In the genomic region with DNA sequence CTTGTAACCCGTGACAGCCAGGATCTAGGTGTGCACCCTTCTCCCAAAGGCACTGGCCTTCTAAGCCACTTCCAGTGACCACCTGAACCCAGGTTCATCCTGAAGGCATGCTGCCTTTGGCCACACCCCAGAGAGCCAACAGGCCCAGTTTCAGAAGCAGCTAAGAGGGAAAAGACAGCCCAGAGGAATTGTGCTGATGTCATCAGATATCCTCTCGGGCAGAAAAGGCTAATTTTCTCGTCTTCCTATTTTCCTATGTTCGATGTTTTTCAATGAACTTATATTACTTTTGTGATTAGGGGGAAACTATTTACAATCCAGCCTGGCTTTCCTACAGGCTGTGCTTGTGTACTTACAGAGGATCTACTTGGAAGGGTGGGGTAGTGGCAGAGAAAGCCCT, we compare ENCODE assay signal across 27 mouse cellular contexts. TPM values are rescaled to one million over a fixed set of nuclear protein-coding genes. Genes with fewer than 3 reads are reported as not detected.
DNase-seq lines count a peak whose midpoint lies in the region; ATAC-seq and TF ChIP-seq lines count a peak whose summit lies in the region.
"Had no signal": no experiment of that assay in that cellular context is flagged by ENCODE, and none has a peak within 500 bp of the region (broad histone marks: within the 10 kb centered on the region; RNA-seq: fewer than 3 reads in every experiment).

No protein-coding gene starts in this region.

- H3K36me3 ChIP-seq in CH12.LX (replicated peaks in 1 of 2; ENCODE audit: control insufficient read depth in 1 of 2, insufficient read depth in 1 of 2, low read length in 1 of 2) (no peaks in the 10 kb centered on the region), MEL (ENCODE audit: control insufficient read depth in 1 of 2, insufficient read depth in 2 of 2, low read length in 2 of 2) (peaks cover 0 to 3% of the 10 kb centered on the region in 2 experiments; a peak in 2 of 4 replicates)
- no peaks in the 10 kb centered on the region for H3K36me3 ChIP-seq in intestine, postnatal 0 days (ENCODE audit: control insufficient read depth, insufficient read depth)
- H3K36me3 ChIP-seq: embryonic facial prominence, embryonic 13.5 days; embryonic facial prominence, embryonic 15.5 days; forebrain, embryonic 10.5 days; forebrain, embryonic 12.5 days; G1E had no signal

- H3K27ac ChIP-seq in CH12.LX (ENCODE audit: insufficient read depth, low read depth) (no peak overlapping the region), MEL (ENCODE audit: control insufficient read depth, low read depth, low read length) (no peak overlapping the region)
- H3K27ac ChIP-seq in intestine, postnatal 0 days (ENCODE audit: low read depth, low read length) = no peak overlapping the region
- H3K27ac ChIP-seq: embryonic facial prominence, embryonic 13.5 days; embryonic facial prominence, embryonic 15.5 days; forebrain, embryonic 10.5 days; forebrain, embryonic 12.5 days had no signal

- TF ChIP-seq EP300 in CH12.LX (IDR thresholded peaks at IDR 0.05; ENCODE audit: low read length) (no peak), MEL (IDR thresholded peaks at IDR 0.05; ENCODE audit: low read depth in 1 of 2, low read length in 2 of 2) (no peak)

- H3K9ac ChIP-seq in CH12.LX (ENCODE audit: insufficient read depth, low read depth) = no peak overlapping the region
- H3K9ac ChIP-seq in MEL (ENCODE audit: control insufficient read depth, low read depth, low read length, poor library complexity, severe bottlenecking) = no peak overlapping the region
- H3K9ac ChIP-seq in intestine, postnatal 0 days (ENCODE audit: low read depth, low read length) = no peak overlapping the region
- H3K9ac ChIP-seq: embryonic facial prominence, embryonic 13.5 days; embryonic facial prominence, embryonic 15.5 days; forebrain, embryonic 12.5 days had no signal

- H3K9me3 ChIP-seq in CH12.LX (replicated peaks; ENCODE audit: low read length) (no peaks in the 10 kb centered on the region), MEL (replicated peaks; ENCODE audit: insufficient read depth, low read length) (no peaks in the 10 kb centered on the region)
- no peaks in the 10 kb centered on the region for H3K9me3 ChIP-seq in intestine, postnatal 0 days (ENCODE audit: control insufficient read depth)
- H3K9me3 ChIP-seq: embryonic facial prominence, embryonic 13.5 days; embryonic facial prominence, embryonic 15.5 days; forebrain, embryonic 10.5 days; forebrain, embryonic 12.5 days; G1E had no signal

- no peak for TF ChIP-seq POLR2A in CH12.LX (IDR thresholded peaks at IDR 0.05; ENCODE audit: low read depth, low read length)
- TF ChIP-seq POLR2A in MEL (IDR thresholded peaks at IDR 0.05; ENCODE audit: control insufficient read depth in 1 of 2, insufficient read depth in 1 of 2, low read depth in 1 of 2, low read length in 2 of 2, poor library complexity in 1 of 2) = no peak

- H3K4me2 ChIP-seq in CH12.LX (ENCODE audit: insufficient read depth, low read depth, poor library complexity, severe bottlenecking) = no peak overlapping the region
- no peak overlapping the region for H3K4me2 ChIP-seq in intestine, postnatal 0 days (replicated peaks; ENCODE audit: low read depth)
- H3K4me2 ChIP-seq: embryonic facial prominence, embryonic 13.5 days; embryonic facial prominence, embryonic 15.5 days; forebrain, embryonic 12.5 days had no signal

- WGBS in intestine, postnatal 0 days = 74% methylated on average over 4 of the region's 4 CpGs

- H3K4me1 ChIP-seq in CH12.LX (ENCODE audit: control insufficient read depth in 1 of 2, insufficient read depth in 2 of 2) (peaks cover 0 to 1% of the 10 kb centered on the region in 2 experiments; a peak in 1 of 4 replicates), MEL (ENCODE audit: control insufficient read depth in 1 of 2, insufficient read depth in 2 of 2, low read length in 2 of 2) (peaks cover 0 to 5% of the 10 kb centered on the region in 2 experiments; a peak in 1 of 4 replicates)
- no peaks in the 10 kb centered on the region for H3K4me1 ChIP-seq in intestine, postnatal 0 days (replicated peaks; ENCODE audit: control insufficient read depth, insufficient read depth, low read length)
- H3K4me1 ChIP-seq: embryonic facial prominence, embryonic 13.5 days; embryonic facial prominence, embryonic 15.5 days; forebrain, embryonic 10.5 days; forebrain, embryonic 12.5 days had no signal

- no peak for TF ChIP-seq RAD21 in CH12.LX (IDR thresholded peaks at IDR 0.05; ENCODE audit: low read depth, low read length)
- no peak for TF ChIP-seq RAD21 in MEL (IDR thresholded peaks at IDR 0.05; ENCODE audit: low read depth, low read length)

- dilution Hi-C loops in CH12.LX (cut with MboI; ENCODE audit: extremely low pct_ligation_motif_present, extremely low pct_unique_long_range_greater_than_20kb, low sequenced_read_pairs) = no loop called here

- no peak overlapping the region for H3K4me3 ChIP-seq in CH12.LX (replicated peaks in 1 of 3; ENCODE audit: low read depth in 2 of 3, low read length in 2 of 3, poor library complexity in 1 of 3)
- no peak overlapping the region for H3K4me3 ChIP-seq in MEL (ENCODE audit: control insufficient read depth in 1 of 2, insufficient read depth in 1 of 2, low read depth in 2 of 2, low read length in 2 of 2)
- H3K4me3 ChIP-seq in intestine, postnatal 0 days (ENCODE audit: low read depth, low read length) = no peak overlapping the region
- H3K4me3 ChIP-seq: embryonic facial prominence, embryonic 13.5 days; embryonic facial prominence, embryonic 15.5 days; erythroblast, embryonic 14.5 days; forebrain, embryonic 10.5 days; forebrain, embryonic 12.5 days had no signal

- in situ Hi-C loops in CH12.LX (cut with MboI; ENCODE audit: low pct_ligation_motif_present, low pct_unique_long_range_greater_than_20kb, low sequenced_read_pairs) = loop anchor here (10.0 to 25.0 kb wide), 3 partner anchors 46 to 653 kb away; no protein-coding TSS in a partner anchor

- H3K79me2 ChIP-seq in CH12.LX (replicated peaks; ENCODE audit: control insufficient read depth, extremely low read depth, insufficient read depth, poor library complexity, severe bottlenecking) (no peaks in the 10 kb centered on the region), MEL (ENCODE audit: control insufficient read depth, insufficient read depth, low read length, poor library complexity) (no peaks in the 10 kb centered on the region)

- TF ChIP-seq CTCF in CH12.LX (conservative IDR thresholded peaks at IDR 0.05 in 1 of 2, IDR thresholded peaks at IDR 0.05 in 1 of 2; ENCODE audit: low read depth in 2 of 2, low read length in 2 of 2) (no peak), MEL (IDR thresholded peaks at IDR 0.05 in 2 of 3, conservative IDR thresholded peaks at IDR 0.05 in 1 of 3; ENCODE audit: control insufficient read depth in 1 of 3, insufficient read depth in 1 of 3, low read depth in 2 of 3, low read length in 3 of 3, poor library complexity in 1 of 3, severe bottlenecking in 1 of 3) (no peak)
- TF ChIP-seq CTCF in intestine, postnatal 0 days (IDR thresholded peaks at IDR 0.05; ENCODE audit: low read depth) = no peak

- intact Hi-C loops in heart, postnatal 36 days (cut with DNase I) = no loop called here

- no peak for ATAC-seq in intestine, postnatal 0 days
- ATAC-seq: CD4-positive, CD25-positive, alpha-beta regulatory T cell, adult 4 months; forebrain, embryonic 14.5 days; forebrain, embryonic 16.5 days had no signal

- H3K27me3 ChIP-seq in CH12.LX (replicated peaks) (peaks cover 90% of the 10 kb centered on the region), MEL (ENCODE audit: control insufficient read depth in 1 of 2, insufficient read depth in 2 of 2, low read length in 2 of 2) (peaks cover 0 to 2% of the 10 kb centered on the region in 2 experiments; a peak in 3 of 4 replicates)
- no peaks in the 10 kb centered on the region for H3K27me3 ChIP-seq in intestine, postnatal 0 days (replicated peaks; ENCODE audit: control insufficient read depth, insufficient read depth, low read length)
- H3K27me3 ChIP-seq: embryonic facial prominence, embryonic 13.5 days; embryonic facial prominence, embryonic 15.5 days; forebrain, embryonic 12.5 days had no signal

- DNase-seq in heart, adult 11 months = peak; percentile 48
- DNase-seq in heart, postnatal 36 days = no peak
- DNase-seq in CH12.LX (ENCODE audit: extremely low read depth) (no peak), MEL (ENCODE audit: low read depth, low spot score) (no peak)
- DNase-seq: adrenal gland, adult 2 months; adrenal gland, postnatal 10 days; adrenal gland, postnatal 25 days; B cell, adult 2 months; cerebellum, adult 11 months; cerebellum, adult 18-20 months; cerebellum, adult 8-10 months; cerebellum, adult 9-11 months; cerebellum, postnatal 14 days; cerebellum, postnatal 36 days; embryo, embryonic 11 days had no signal

TF ChIP-seq in CH12.LX, 34 proteins besides CTCF, POLR2A, EP300 and RAD21:
- TF ChIP-seq ZC3H11A (IDR thresholded peaks at IDR 0.05; ENCODE audit: low read depth, low read length) = no peak
- TF ChIP-seq MAFK (IDR thresholded peaks at IDR 0.05; ENCODE audit: insufficient replicate concordance, low read length) = peak; percentile 54; the same call in 1 of the 2 replicates

TF ChIP-seq in MEL, 35 proteins besides CTCF, POLR2A, EP300 and RAD21:
- TF ChIP-seq TBP (IDR thresholded peaks at IDR 0.05; ENCODE audit: low read depth, low read length) (no peak), MAFK (IDR thresholded peaks at IDR 0.05; ENCODE audit: borderline replicate concordance, low read depth, low read length) (0 out of 2 replicates have a peak, but pooled peaks have one; percentile 32)

RNA-seq across cellular contexts. Expression of gene Oat, which starts 35.6 kb away (rescaled TPM):
- total RNA-seq in heart, postnatal 36 days (2021) = 100 to 1,000 TPM; 169 to 175 TPM
- total RNA-seq in CH12.LX (2012; rRNA removed) (104 and 114 TPM in 2 replicates), CH12.LX (2014; rRNA removed) (202 and 204 TPM in 2 replicates), MEL (2012; rRNA removed) (226 and 236 TPM in 2 replicates)
- polyA plus RNA-seq in CH12.LX (2012; ENCODE audit: insufficient read length, low read depth) (79.5 and 87.6 TPM in 2 replicates), MEL (2012; ENCODE audit: insufficient read depth in 1 of 2, insufficient read length in 2 of 2, low read depth in 1 of 2, low replicate concordance in 2 of 2, missing spikeins in 1 of 2) (100 to 1,000 TPM; 190 to 209 TPM)
- 1,789 and 2,051 TPM in 2 replicates for polyA plus RNA-seq in intestine, postnatal 0 days (2015; fragmentation: Nextera tagmentation; extraction: Ambion mirVana)

RNA-seq across cellular contexts. Expression of gene Nkx1-2, which starts 58.8 kb away (rescaled TPM):
- total RNA-seq in heart, postnatal 36 days (2021) = not detected
- total RNA-seq in CH12.LX (2012; rRNA removed) (0.04 TPM in 1 of 2 replicates, not detected in the other), CH12.LX (2014; rRNA removed) (not detected in 2 replicates), MEL (2012; rRNA removed) (1.5 and 2.4 TPM in 2 replicates)
- polyA plus RNA-seq in CH12.LX (2012; ENCODE audit: insufficient read length, low read depth) (not detected in 2 replicates), MEL (2012; ENCODE audit: insufficient read depth in 1 of 2, insufficient read length in 2 of 2, low read depth in 1 of 2, low replicate concordance in 2 of 2, missing spikeins in 1 of 2) (1 to 10 TPM in 1 of 2 experiments, not detected in 1; 2.8 TPM)
- 0.57 and 0.61 TPM in 2 replicates for polyA plus RNA-seq in intestine, postnatal 0 days (2015; fragmentation: Nextera tagmentation; extraction: Ambion mirVana)
- total RNA-seq: adrenal gland, adult 2 months; adrenal gland, postnatal 25 days; adrenal gland, postnatal 4 days had no signal
- polyA plus RNA-seq: adrenal gland, adult 2 months; CD4-positive, CD25-positive, alpha-beta regulatory T cell, adult 4 months; embryonic facial prominence, embryonic 11.5 days; embryonic facial prominence, embryonic 13.5 days; embryonic facial prominence, embryonic 15.5 days; erythroblast, embryonic 14.5 days; forebrain, embryonic 14.5 days; G1E had no signal
